Mouse (Mus musculus) left cerebral cortex, postnatal 25 days (tissue): ENCODE measurements around the gene Irf7. TPM values are rescaled to one million over a fixed set of nuclear protein-coding genes. Genes with fewer than 3 reads are reported as not detected.
A peak's percentile ranks its signal among the peaks of the same experiment; 100 is the strongest.

Source experiments
- DNase-seq, 2 experiments: peaks; one replicate each; pipeline ENCODE4 v3.0.0; 2022; ENCODE audit warnings: low spot score in 2 of 2, mixed read lengths in 1 of 2
- intact Hi-C: fragments of 180-260 bp; cut with DNase I; formaldehyde crosslinking; loops from one replicate; pipeline ENCODE4 v1.15.1; 2025
- total RNA-seq, 2 experiments: library from RNA; stranded (reverse); gene quantifications; 2 replicates each; pipeline ENCODE4 v1.2.3; 2021

The Irf7 gene
- 1 to 10 TPM in 1 of 2 experiments, under 1 TPM in 1; 0.78 to 1.1 TPM for total RNA-seq

DNA sequence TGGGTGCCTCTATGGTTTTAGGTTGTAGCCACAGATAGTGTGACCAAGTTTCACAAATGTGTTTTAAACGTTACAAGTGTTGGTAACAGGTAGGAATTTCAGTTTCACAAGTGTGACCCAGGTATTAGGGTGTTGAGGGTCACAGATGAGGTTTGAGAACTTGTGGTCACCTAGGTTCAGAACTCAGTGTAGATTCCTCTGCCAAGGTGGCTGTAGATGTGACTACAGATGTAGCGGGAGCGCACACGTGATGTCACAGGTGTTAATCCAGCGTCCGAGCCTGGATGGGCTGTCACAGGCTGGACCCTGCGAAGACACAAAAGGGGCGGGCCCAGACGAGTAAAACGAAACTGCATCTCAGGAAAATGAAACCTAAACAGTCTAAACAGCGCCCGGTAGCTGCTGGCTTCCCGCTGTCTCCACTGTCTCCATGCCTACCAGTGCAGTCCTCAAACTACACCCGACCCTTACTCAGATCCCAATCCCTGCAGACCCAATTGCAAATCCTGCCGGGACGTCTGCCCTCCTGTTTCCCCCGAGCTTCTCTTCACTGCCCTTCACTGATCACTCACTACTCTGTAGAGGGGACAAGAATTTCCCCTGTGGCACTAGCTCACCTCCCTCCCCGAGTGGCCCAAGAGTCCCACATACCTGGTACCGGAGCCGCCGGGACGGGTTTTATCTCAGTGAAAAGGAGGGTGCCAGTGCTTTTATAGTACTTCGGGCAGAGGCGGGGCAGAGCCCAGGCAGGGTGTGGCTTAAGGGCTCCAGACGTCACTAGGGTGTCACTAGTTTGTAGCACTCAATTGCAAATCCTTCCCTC lies at the start of gene Irf7:
TSS of gene Irf7 (minus strand) at position 743 of the 823 bp plus-strand sequence.
- intact Hi-C loops = loop anchor here (5.0 kb wide), 1 partner anchor 96 kb away; no protein-coding TSS in a partner anchor
- peak in 1 of 2 experiments; percentile 21 for DNase-seq

DNA sequence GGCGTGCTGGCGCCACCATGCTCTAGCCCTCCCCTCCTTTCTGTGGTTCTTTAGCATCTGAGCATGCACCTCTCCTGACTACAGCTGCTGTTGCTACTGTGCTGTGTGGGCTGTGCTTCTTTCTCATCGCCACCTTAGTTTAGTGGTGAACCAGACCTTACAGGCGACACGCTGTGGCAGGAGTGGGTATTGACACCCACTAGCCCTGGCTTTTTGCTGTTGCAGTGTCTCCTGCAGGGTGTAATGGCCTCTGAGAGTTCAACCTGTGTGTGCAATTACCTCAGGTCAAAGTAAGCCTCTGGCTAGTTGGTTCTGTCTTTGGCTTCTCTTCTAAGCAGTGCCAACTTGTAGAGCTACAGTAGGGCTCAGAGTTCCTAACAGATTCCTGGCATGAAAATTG lies 49.7 kb upstream of the Irf7 start:
- intact Hi-C loops = no loop called here
- peak; percentile 31 to 58 for DNase-seq

DNA sequence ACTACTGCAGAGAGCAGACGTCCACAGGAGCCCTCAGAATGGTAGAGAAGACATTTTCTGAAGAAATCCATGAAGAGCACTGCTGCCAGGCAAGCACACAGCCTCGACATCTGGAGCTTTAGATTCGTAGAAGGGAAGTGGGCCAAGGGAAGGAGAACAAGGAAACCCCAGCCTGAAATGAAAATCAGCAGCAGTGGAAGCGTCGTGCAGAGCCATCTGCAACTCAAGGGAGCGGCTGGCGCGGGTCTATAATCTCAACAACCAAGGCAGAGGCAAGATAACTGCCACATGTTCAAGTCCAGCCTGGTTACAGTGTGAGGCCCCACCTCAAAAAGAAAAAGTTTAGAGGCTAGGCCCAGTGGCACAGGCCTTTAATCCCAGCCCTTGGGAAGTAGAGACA lies 48.8 kb upstream of the Irf7 start:
- DNase-seq = peak in 1 of 2 experiments; percentile 58
- intact Hi-C loops = no loop called here

DNA sequence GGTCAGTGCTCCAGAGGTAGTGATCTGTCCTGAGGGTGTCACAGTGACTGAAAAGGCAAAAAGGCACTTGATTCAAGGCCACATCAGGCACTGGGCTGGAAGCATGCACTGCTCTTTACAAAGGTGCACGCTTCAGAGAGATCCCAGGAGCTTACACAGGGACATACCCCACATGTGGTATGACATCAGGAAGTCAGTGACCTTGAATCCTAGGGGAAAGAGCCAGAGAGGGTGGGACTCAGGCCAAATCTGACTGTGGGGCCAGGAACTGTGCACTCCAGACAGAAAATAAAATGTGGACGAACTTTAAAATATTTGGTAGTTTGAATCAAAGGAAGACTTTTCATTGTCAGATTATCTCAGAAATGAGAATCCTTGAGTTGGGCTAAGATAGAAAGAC lies 48.1 kb upstream of the Irf7 start:
- intact Hi-C loops = no loop called here
- DNase-seq = no peak

DNA sequence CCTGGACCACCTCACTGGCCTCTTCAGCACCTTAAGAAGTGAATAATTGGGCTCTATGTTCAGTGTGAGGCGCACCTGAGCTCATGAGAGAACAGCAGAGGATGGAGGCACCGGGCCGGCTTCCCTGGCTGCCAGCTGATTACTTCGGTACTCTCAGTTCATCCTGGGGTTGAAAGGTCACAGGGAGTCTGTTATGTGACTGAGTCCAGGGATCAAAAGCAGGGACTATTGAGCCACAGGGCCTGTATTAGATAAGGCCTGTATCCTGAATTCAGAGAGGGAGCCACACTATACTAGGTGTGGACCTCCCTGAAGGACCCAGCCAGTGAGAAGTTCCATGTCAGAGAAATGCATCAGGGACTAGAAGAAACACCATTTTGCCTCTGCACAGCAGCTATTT lies 38.3 kb upstream of the Irf7 start:
- DNase-seq = no peak
- intact Hi-C loops = no loop called here

DNA sequence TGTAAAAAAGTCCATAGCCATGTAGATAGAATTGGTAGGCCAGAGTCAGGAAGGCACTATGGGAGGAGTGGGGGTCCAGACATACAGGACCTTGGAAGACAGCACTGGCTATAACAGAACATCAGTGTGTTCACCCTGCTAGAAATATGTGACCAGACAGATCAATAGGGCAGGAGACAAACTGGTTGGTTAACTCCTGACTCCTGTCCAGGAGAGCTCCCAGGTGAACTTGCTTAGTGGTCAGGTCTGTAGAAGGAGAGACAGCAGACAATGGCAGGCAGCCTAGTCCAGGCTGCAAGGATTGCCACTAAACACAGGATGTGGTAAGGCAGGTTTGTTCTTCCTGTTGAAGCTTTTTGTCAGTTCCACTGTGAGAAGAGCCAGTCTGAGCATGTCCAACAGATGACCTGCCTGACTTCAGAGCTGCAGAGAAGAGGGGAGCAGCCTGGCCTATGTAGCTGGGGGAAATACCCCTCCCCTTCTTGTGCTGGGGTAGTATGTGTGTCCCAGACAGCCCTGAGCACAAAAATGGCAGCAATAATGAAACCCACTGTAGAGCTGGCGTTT lies 36.5 kb upstream of the Irf7 start:
- intact Hi-C loops = no loop called here
- no peak for DNase-seq

DNA sequence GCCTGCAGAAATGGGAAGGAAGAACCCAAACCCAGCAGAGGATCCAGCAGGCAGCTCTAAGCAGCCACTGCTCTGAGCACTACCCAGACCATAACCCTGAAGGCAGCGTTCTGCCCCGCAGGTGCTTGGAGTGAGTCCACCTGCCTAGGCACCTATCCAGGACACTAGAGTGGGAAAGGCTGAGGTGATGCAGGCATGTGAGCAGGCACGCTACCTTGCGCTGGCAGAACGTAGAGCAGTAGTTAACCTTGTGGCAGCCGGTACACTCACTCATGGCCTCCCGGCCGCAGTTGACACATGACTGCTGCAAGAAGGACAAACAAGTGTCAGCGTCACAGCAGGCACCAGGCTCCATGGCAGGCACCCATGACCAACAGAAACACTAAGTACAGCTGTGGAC lies 35.1 kb upstream of the Irf7 start:
- intact Hi-C loops = no loop called here

DNA sequence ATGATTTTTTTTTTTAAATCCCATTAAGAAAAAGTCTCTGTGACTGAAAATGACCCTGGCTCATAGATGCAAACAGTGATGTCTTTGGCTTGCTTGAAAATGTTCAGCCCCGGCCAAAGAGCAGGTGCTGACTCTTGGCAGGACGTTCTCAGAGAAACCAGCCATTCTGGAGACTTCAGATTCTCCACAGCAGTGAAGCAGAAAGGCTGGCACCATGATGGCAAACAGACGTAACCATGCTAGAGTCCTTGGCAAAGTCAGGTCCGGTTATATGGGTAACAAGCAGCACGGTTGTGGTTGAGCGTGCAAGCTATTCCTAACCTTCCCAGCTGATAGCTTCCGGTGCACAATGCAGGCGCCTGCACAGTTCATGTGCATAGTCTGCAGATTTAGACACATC lies 32.9 kb upstream of the Irf7 start:
- no peak for DNase-seq
- intact Hi-C loops = no loop called here

More for the DNA sequence above, 35.1 kb upstream of the Irf7 start:
- DNase-seq = no peak

DNA sequence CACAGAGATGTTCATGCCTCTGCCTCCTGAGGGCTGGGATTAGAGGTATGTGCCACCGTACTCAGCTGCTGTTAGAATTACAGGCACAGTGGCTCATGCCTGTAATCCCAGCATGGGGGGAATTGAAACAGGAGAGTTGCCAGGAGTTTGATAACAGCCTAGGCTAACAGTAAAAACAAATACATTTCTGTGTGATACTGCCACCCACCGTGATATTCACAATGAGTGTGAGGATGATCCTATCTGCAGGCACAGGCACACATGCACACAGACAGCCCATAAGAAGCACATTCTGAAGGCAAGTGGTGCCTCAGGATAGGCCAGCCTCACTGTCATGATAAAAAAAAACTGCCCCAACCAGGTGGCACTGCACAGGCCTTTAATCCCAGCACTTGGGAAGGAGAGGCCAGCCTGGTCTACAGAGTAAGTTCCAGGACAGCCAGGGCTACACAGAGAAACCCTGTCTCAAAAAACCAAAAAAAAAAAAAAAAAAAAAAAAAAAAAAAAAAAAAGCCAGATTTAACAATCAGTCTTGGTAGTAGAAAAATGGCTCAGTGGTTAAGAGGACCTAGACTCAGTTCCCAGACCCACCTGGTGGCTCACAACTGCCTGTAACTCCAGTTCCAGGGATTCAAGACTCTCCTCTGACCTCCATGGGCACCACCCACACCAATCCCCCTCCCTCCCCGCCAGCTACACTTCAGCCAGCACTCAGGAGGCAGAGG lies 31.8 kb upstream of the Irf7 start:
- intact Hi-C loops = no loop called here
- no peak for DNase-seq

DNA sequence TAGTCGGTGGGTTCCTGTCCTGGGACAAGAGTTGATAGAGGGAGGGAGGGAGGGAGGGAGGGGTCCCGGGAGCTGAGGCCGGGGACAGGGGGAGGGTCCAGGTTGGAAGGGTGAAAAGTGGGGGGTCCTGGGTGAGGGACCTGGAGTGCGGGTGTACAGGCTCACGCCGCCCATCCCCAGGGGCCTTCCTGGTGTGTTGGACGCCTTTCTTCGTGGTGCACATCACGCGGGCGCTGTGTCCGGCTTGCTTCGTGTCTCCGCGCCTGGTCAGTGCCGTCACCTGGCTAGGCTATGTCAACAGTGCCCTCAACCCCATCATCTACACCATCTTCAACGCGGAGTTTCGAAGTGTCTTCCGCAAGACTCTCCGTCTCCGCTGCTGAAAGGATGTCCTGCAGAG lies 28.2 kb upstream of the Irf7 start:
- DNase-seq = no peak
- intact Hi-C loops = no loop called here

DNA sequence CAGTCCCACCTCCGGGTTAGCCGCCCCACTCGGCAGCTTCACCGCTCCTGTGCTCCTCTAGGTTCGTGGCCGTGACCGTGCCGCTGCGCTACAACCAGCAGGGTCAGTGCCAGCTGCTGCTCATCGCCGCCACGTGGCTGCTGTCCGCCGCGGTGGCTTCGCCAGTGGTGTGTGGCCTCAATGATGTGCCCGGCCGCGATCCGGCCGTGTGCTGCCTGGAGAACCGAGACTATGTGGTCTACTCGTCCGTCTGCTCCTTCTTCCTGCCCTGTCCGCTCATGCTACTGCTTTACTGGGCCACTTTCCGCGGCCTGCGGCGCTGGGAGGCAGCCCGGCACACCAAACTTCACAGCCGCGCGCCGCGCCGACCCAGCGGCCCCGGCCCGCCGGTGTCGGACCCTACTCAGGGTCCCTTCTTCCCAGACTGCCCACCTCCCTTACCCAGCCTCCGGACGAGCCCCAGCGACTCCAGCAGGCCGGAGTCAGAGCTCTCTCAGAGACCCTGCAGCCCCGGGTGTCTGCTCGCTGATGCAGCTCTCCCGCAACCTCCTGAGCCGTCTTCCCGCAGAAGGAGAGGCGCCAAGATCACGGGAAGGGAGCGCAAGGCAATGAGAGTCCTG lies 27.7 kb upstream of the Irf7 start:
- DNase-seq = no peak
- intact Hi-C loops = no loop called here

DNA sequence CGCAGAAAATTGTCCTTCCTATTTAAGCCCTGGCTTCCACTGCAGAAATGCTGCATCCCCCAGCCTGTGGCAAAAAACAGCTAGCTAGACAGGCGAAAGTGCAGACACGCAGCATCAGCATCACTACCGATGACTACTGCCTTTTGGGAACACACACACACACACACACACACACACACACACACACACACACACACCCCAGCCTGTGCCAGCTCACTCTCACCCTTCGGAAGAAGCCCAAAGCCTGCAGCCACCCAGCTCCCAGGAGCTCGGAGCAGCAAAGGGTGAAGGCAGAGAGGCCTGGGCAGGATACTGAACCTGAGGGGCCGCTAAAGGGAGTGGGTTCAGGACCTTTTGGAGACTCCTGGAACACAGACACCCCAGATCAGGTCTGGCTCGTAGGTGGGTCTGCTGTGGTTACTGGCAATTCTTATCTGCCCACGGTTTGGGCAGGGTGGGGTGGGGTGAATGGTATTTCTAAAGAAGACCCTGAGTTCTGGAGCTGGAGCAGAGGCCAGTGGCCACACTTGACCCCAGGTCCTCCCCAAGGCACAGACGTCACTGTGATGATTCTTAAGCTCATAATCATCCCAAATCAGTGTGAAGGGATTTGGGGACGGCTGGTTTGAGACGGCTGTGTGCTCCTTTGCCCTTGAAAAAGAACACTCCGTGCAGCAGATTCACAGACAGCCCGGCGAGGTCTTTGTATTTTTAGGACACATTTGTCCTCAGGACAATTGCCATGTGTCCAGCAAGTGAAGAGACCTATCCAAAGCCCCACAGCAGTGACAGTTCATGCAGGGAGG lies 26.5 kb upstream of the Irf7 start:
- DNase-seq = peak in 1 of 2 experiments; percentile 40

DNA sequence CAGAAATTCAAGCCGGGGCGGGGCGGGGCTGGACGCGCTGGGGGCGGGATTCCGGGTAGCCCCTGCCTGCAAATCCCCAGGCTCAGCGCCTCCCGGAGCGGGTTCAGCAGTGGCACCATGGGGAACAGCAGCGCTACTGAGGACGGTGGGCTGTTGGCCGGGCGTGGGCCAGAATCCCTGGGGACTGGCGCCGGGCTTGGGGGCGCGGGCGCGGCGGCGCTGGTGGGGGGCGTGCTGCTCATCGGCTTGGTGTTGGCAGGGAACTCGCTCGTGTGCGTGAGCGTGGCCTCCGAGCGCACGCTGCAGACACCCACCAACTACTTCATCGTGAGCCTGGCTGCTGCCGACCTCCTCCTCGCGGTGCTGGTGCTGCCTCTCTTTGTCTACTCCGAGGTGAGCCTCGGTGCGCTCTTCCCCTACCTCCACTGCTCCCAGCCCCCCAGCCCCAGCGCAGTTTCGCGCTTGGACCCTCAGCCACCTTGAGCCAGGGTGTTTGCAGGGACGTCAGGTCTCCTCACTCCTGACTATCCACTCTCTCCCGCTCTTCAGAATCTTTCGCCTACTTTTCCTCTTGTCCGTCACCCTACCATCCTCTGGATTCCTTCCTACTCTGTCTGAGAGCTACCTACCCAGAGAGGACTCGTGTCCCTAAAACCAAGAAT lies 25.8 kb upstream of the Irf7 start, which contains the start of gene Drd4:
TSS of gene Drd4 (plus strand) at position 86 of the 662 bp plus-strand sequence.
- intact Hi-C loops = no loop called here
- peak in 1 of 2 experiments; percentile 43 for DNase-seq

More for the DNA sequence above, 26.5 kb upstream of the Irf7 start:
- intact Hi-C loops = no loop called here

DNA sequence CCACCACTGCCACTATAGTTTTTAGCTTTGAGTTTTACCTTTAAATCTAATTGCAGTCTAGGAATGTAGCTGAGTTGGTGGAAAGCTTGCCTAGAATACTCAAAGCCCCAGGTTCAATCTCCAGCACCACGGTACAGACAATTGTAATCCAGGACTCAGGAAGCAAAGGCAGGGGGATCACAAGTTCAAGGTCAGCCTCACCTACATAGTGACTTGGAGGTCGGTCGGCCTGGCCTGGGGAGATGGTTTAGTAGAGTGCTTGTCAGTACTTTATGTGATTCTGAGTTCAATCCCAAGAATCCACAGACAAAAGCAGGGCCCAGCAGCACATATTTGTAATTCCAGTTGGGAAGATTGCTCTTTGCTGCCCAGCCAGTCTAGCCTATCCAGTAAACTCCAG lies 21.8 kb upstream of the Irf7 start:
- intact Hi-C loops = no loop called here
- no peak for DNase-seq

DNA sequence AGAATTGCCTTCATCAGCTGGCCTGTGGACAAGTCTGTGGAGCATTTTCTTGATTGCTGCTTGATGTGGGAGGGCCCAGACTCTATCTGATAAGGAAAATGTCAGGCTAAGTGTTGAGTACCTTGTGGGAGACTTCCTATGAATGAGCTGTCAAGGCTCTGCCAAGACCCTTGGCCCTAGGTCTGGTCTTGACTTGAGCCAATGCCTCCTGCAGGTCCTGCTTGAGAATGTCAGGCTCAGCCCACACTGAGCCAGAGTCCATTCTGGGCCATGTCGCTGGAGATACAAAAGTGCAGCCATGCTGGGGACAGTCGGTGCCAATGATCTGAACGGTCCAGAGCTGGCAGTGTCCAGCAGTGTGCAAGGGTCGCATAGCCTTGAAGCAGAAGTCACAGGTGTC lies 16.5 kb upstream of the Irf7 start:
- DNase-seq = no peak
- intact Hi-C loops = no loop called here

DNA sequence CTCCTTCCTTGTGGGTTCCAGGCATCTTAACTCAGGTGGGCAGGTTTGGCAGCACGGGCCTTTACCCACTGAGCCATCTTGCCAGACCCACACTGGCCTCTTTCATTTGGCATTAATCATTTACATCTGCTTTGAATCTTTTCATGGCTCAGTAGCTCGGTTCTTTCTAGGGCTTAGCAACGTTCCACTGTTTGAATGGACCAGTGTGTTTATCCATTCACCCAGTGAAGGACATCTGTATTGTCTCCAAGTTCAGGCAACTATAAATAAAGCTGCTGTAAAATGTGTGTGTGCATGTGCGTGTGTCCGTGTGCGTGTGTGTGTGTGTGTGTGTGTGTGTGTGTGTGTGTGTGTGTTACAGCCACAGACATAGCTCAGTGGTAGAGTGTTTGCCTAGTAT lies 15.2 kb upstream of the Irf7 start:
- DNase-seq = no peak
- intact Hi-C loops = no loop called here

DNA sequence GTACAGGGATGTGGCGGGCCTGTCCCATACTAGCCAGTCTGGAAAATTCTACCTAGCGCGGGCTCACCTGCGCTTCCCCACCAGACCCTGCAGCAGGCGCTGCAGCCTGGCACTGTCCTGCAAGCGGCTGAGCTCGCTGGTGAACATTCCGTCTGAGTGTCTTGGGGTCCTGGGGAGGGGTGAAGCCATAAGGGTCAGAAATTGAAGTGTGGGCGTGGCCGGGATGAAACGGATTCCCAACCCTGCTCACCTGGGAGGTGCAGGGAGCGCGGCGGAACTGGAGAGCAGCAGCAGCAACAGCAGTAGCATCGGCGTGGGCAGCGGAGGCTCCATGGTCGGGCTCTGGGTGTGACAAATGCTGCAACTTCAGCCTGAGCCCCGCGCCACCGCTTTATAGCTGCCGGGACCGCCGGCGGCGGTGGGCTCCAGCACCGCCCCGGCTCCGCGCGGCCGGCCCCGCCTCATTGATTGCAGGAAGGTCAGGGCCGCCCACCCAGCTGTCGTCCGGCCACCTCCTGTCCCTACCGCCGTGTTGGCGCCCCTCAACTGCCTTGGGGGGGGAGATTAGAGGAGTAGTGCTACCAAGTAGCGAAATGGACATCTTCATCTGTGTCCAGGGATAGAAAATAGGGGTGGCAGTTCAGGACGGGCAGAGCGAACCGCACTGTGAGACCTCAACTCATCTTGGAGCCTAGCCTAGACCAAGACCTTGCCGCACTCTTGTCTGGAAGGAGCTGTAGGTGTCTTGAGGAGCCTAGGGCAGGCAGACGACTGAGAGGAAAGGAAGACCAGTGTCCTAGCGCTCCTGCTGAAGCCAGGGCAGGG lies 12.7 kb upstream of the Irf7 start, which contains the start of gene Sct:
TSS of gene Sct (minus strand) at position 368 of the 825 bp plus-strand sequence.
- intact Hi-C loops = no loop called here
- no peak for DNase-seq
